ENCODE assay signal across 12 mouse cellular contexts in genomic region chr15:37102035-37102555, GRCm38 (mm10).
DNase-seq lines count a peak whose midpoint lies in the region; ATAC-seq lines count a peak whose summit lies in the region.
"Had no signal": no experiment of that assay in that cellular context is flagged by ENCODE, and none has a peak within 500 bp of the region (broad histone marks: within the 10 kb centered on the region; RNA-seq: fewer than 3 reads in every experiment).

No protein-coding gene starts in this region.

- no peak overlapping the region for H3K27ac ChIP-seq in hindbrain, embryonic 15.5 days (replicated peaks)
- H3K27ac ChIP-seq in hindbrain, embryonic 12.5 days: no peak overlapping the region
- H3K27ac ChIP-seq in midbrain, embryonic 15.5 days: no peak overlapping the region
- no peak overlapping the region for H3K27ac ChIP-seq in midbrain, embryonic 10.5 days (replicated peaks)
- H3K27ac ChIP-seq: heart, embryonic 15.5 days; midbrain, embryonic 12.5 days had no signal

- ATAC-seq in hindbrain, embryonic 15.5 days (ENCODE audit: low FRiP score, low read depth): peak; percentile 59; the same call in 1 of the 2 replicates
- no peak for ATAC-seq in hindbrain, embryonic 12.5 days (ENCODE audit: low FRiP score)
- peak; percentile 49; the same call in 1 of the 2 replicates for ATAC-seq in midbrain, embryonic 15.5 days (replicated peaks)

- no peaks in the 10 kb centered on the region for H3K9me3 ChIP-seq in hindbrain, embryonic 15.5 days
- H3K9me3 ChIP-seq in hindbrain, embryonic 12.5 days (replicated peaks): no peaks in the 10 kb centered on the region
- H3K9me3 ChIP-seq in midbrain, embryonic 15.5 days: no peaks in the 10 kb centered on the region
- H3K9me3 ChIP-seq in midbrain, embryonic 10.5 days (replicated peaks): no peaks in the 10 kb centered on the region
- H3K9me3 ChIP-seq: heart, embryonic 15.5 days; midbrain, embryonic 12.5 days had no signal

- H3K27me3 ChIP-seq in hindbrain, embryonic 15.5 days: no peaks in the 10 kb centered on the region
- H3K27me3 ChIP-seq in hindbrain, embryonic 12.5 days: no peaks in the 10 kb centered on the region
- H3K27me3 ChIP-seq in midbrain, embryonic 15.5 days (replicated peaks): no peaks in the 10 kb centered on the region
- no peaks in the 10 kb centered on the region for H3K27me3 ChIP-seq in midbrain, embryonic 10.5 days (ENCODE audit: low read depth, poor library complexity, severe bottlenecking)
- H3K27me3 ChIP-seq: heart, embryonic 15.5 days; midbrain, embryonic 12.5 days had no signal

- no peak overlapping the region for H3K4me3 ChIP-seq in hindbrain, embryonic 15.5 days
- H3K4me3 ChIP-seq in hindbrain, embryonic 12.5 days: no peak overlapping the region
- no peak overlapping the region for H3K4me3 ChIP-seq in midbrain, embryonic 15.5 days
- H3K4me3 ChIP-seq in midbrain, embryonic 10.5 days: no peak overlapping the region
- H3K4me3 ChIP-seq: heart, embryonic 15.5 days; midbrain, embryonic 12.5 days had no signal

- no peak overlapping the region for H3K4me2 ChIP-seq in hindbrain, embryonic 15.5 days
- no peak overlapping the region for H3K4me2 ChIP-seq in hindbrain, embryonic 12.5 days (replicated peaks)
- no peak overlapping the region for H3K4me2 ChIP-seq in midbrain, embryonic 15.5 days
- H3K4me2 ChIP-seq: heart, embryonic 15.5 days; midbrain, embryonic 12.5 days had no signal

- H3K4me1 ChIP-seq in hindbrain, embryonic 15.5 days (replicated peaks): peaks cover 5% of the 10 kb centered on the region
- H3K4me1 ChIP-seq in hindbrain, embryonic 12.5 days: peaks cover 2% of the 10 kb centered on the region; the same call in 1 of the 2 replicates
- H3K4me1 ChIP-seq in midbrain, embryonic 15.5 days: no peaks in the 10 kb centered on the region
- H3K4me1 ChIP-seq in midbrain, embryonic 10.5 days: peaks cover 6% of the 10 kb centered on the region

- WGBS in hindbrain, embryonic 15.5 days: 55% methylated on average over 2 of the region's 2 CpGs
- 68% methylated on average over 2 of the region's 2 CpGs for WGBS in hindbrain, embryonic 12.5 days
- WGBS in midbrain, embryonic 15.5 days: 35% methylated on average over 2 of the region's 2 CpGs
- WGBS in midbrain, embryonic 10.5 days: 69% methylated on average over 2 of the region's 2 CpGs

- peak; percentile 19 for DNase-seq in adrenal gland, adult 2 months
- no peak for DNase-seq in adrenal gland, adult 8-10 months
- DNase-seq in midbrain, embryonic 10.5 days (ENCODE audit: low spot score): no peak
- DNase-seq in spleen, postnatal 4 days (ENCODE audit: low spot score in 2 of 2): no peak
- DNase-seq in ovary, postnatal 36 days (ENCODE audit: low spot score): no peak
- DNase-seq: adrenal gland, postnatal 10 days; thymus, postnatal 36 days had no signal

- H3K9ac ChIP-seq in hindbrain, embryonic 15.5 days: no peak overlapping the region
- no peak overlapping the region for H3K9ac ChIP-seq in hindbrain, embryonic 12.5 days
- H3K9ac ChIP-seq in midbrain, embryonic 15.5 days: no peak overlapping the region
- H3K9ac ChIP-seq: heart, embryonic 15.5 days; midbrain, embryonic 12.5 days had no signal

- H3K36me3 ChIP-seq in hindbrain, embryonic 15.5 days: no peaks in the 10 kb centered on the region
- no peaks in the 10 kb centered on the region for H3K36me3 ChIP-seq in hindbrain, embryonic 12.5 days
- H3K36me3 ChIP-seq in midbrain, embryonic 15.5 days (replicated peaks): no peaks in the 10 kb centered on the region
- no peaks in the 10 kb centered on the region for H3K36me3 ChIP-seq in midbrain, embryonic 10.5 days
- H3K36me3 ChIP-seq: heart, embryonic 15.5 days; midbrain, embryonic 12.5 days had no signal
